Mouse (Mus musculus): Measurements from ENCODE around the gene Grid2. TPM values are rescaled to one million over a fixed set of nuclear protein-coding genes. Genes with fewer than 3 reads are reported as not detected.

Gene Grid2
- polyA plus RNA-seq, 1 experiment from 2014 or later = not detected

- in situ Hi-C loops (cut with MboI; ENCODE audit: low pct_unique_long_range_greater_than_20kb) = no loop called here
- POLR2A ChIA-PET = no interaction called here
- peak; percentile 22 for TF ChIP-seq CTCF (IDR thresholded peaks at IDR 0.05)
- peaks cover 17% of the 10 kb centered on the region for H3K27me3 ChIP-seq
- DNase-seq (ENCODE audit: low read depth, low spot score) (no peak), ATAC-seq (no peak)
- CTCF ChIA-PET = no interaction called here
Observed at GRCm38 (mm10) chr6:64684973-64685372, 1429.3 kb downstream of the Grid2 start.

- TF ChIP-seq CTCF (IDR thresholded peaks at IDR 0.05) = no peak
- DNase-seq (ENCODE audit: low read depth, low spot score) (no peak), ATAC-seq (no peak)
- peaks cover 24% of the 10 kb centered on the region for H3K27me3 ChIP-seq
- ChIA-PET POLR2A (no interaction called here), CTCF (no interaction called here)
- in situ Hi-C loops (cut with MboI; ENCODE audit: low pct_unique_long_range_greater_than_20kb) = no loop called here
Observed at GRCm38 (mm10) chr6:64688181-64688944, 1432.7 kb downstream of the Grid2 start.

- POLR2A ChIA-PET = interaction anchor here (0.7 kb wide), 1 partner anchor 1317 kb away, joined by 3 read pairs; no protein-coding TSS in a partner anchor
- DNase-seq (ENCODE audit: low read depth, low spot score) = no peak
- CTCF ChIA-PET = no interaction called here
- ATAC-seq = no peak
- in situ Hi-C loops (cut with MboI; ENCODE audit: low pct_unique_long_range_greater_than_20kb) = no loop called here
- no peak for TF ChIP-seq CTCF (IDR thresholded peaks at IDR 0.05)
- peaks cover 31% of the 10 kb centered on the region for H3K27me3 ChIP-seq
Observed at GRCm38 (mm10) chr6:64694688-64695087, 1439.0 kb downstream of the Grid2 start.

GRCm38 (mm10) chr6:64703659-64704058 lies 1448.0 kb downstream of the Grid2 start:
- ChIA-PET POLR2A (no interaction called here), CTCF (no interaction called here)
- in situ Hi-C loops (cut with MboI; ENCODE audit: low pct_unique_long_range_greater_than_20kb) = no loop called here
- no peak for TF ChIP-seq CTCF (IDR thresholded peaks at IDR 0.05)
- ATAC-seq (no peak), DNase-seq (ENCODE audit: low read depth, low spot score) (no peak)
- peaks cover 7% of the 10 kb centered on the region for H3K27me3 ChIP-seq

- in situ Hi-C loops (cut with MboI; ENCODE audit: low pct_unique_long_range_greater_than_20kb) = no loop called here
- ChIA-PET POLR2A (interaction anchor here (0.6 kb wide), 1 partner anchor 174 kb away, joined by 3 read pairs; no protein-coding TSS in a partner anchor), CTCF (no interaction called here)
- no peak for TF ChIP-seq CTCF (IDR thresholded peaks at IDR 0.05)
- no peak for DNase-seq (ENCODE audit: low read depth, low spot score)
- peaks cover 41% of the 10 kb centered on the region for H3K27me3 ChIP-seq
- peak; percentile 51 for ATAC-seq
Observed at GRCm38 (mm10) chr6:64727751-64728403, 1472.2 kb downstream of the Grid2 start.

- ATAC-seq = no peak
- CTCF ChIA-PET = no interaction called here
- in situ Hi-C loops (cut with MboI; ENCODE audit: low pct_unique_long_range_greater_than_20kb) = no loop called here
- H3K27me3 ChIP-seq = peaks cover 47% of the 10 kb centered on the region
- no peak for DNase-seq (ENCODE audit: low read depth, low spot score)
- POLR2A ChIA-PET = interaction anchor here (0.6 kb wide), 1 partner anchor 174 kb away, joined by 3 read pairs; no protein-coding TSS in a partner anchor
- no peak for TF ChIP-seq CTCF (IDR thresholded peaks at IDR 0.05)
Observed at GRCm38 (mm10) chr6:64728499-64729198, 1473.0 kb downstream of the Grid2 start, which contains the start of gene Atoh1. Atoh1 (plus strand) TSS chr6:64729125.

- ChIA-PET CTCF (no interaction called here), POLR2A (no interaction called here)
- no peak for TF ChIP-seq CTCF (IDR thresholded peaks at IDR 0.05)
- H3K27me3 ChIP-seq = peaks cover 55% of the 10 kb centered on the region
- no peak for ATAC-seq
- in situ Hi-C loops (cut with MboI; ENCODE audit: low pct_unique_long_range_greater_than_20kb) = no loop called here
- DNase-seq (ENCODE audit: low read depth, low spot score) = no peak
Observed at GRCm38 (mm10) chr6:64729231-64730011, 1473.7 kb downstream of the Grid2 start.

GRCm38 (mm10) chr6:64730030-64730429 lies 1474.4 kb downstream of the Grid2 start:
- DNase-seq (ENCODE audit: low read depth, low spot score) (no peak), ATAC-seq (no peak)
- in situ Hi-C loops (cut with MboI; ENCODE audit: low pct_unique_long_range_greater_than_20kb) = no loop called here
- POLR2A ChIA-PET = no interaction called here
- TF ChIP-seq CTCF (IDR thresholded peaks at IDR 0.05) = no peak
- CTCF ChIA-PET = no interaction called here
- H3K27me3 ChIP-seq = peaks cover 61% of the 10 kb centered on the region

- ATAC-seq (no peak), DNase-seq (ENCODE audit: low read depth, low spot score) (no peak)
- in situ Hi-C loops (cut with MboI; ENCODE audit: low pct_unique_long_range_greater_than_20kb) = no loop called here
- ChIA-PET POLR2A (no interaction called here), CTCF (no interaction called here)
- peaks cover 66% of the 10 kb centered on the region for H3K27me3 ChIP-seq
- TF ChIP-seq CTCF (IDR thresholded peaks at IDR 0.05) = no peak
Observed at GRCm38 (mm10) chr6:64730506-64731020, 1474.9 kb downstream of the Grid2 start.

- TF ChIP-seq CTCF (IDR thresholded peaks at IDR 0.05) = no peak
- no peak for ATAC-seq
- ChIA-PET POLR2A (no interaction called here), CTCF (no interaction called here)
- peaks cover 67% of the 10 kb centered on the region for H3K27me3 ChIP-seq
- in situ Hi-C loops (cut with MboI; ENCODE audit: low pct_unique_long_range_greater_than_20kb) = no loop called here
- DNase-seq (ENCODE audit: low read depth, low spot score) = no peak
Observed at GRCm38 (mm10) chr6:64731126-64731525, 1475.5 kb downstream of the Grid2 start.
